Mouse (Mus musculus): Measurements from ENCODE around the gene Rap2b. TPM values are rescaled to one million over a fixed set of nuclear protein-coding genes. Genes with fewer than 3 reads are reported as not detected.

Gene Rap2b
- polyA plus RNA-seq (2012; rRNA removed) = 14.6 and 15.7 TPM in 2 replicates

DNA sequence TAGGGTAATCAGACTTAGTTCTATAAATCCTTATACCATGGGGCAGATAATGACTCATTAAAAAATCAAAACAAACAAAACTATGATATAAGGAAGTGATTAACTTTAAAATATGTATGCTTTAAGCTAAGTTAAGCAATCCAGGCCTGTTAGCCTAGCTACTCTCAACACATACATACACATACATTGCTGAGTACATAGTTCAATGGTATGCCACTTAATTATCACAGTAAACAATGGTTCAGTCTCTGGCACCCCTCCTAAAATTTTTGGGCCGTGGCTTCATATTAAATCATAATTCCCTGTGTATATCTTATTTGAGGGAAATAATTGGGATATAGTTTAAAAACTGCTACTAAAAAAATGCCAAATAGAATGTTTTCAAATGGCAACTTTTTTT is at the start of gene Rap2b:
TSS of gene Rap2b (plus strand) at position 301 of the 400 bp plus-strand sequence.
- DNase-seq (ENCODE audit: extremely low spot score in 1 of 2, low spot score in 1 of 2) = no peak

DNA sequence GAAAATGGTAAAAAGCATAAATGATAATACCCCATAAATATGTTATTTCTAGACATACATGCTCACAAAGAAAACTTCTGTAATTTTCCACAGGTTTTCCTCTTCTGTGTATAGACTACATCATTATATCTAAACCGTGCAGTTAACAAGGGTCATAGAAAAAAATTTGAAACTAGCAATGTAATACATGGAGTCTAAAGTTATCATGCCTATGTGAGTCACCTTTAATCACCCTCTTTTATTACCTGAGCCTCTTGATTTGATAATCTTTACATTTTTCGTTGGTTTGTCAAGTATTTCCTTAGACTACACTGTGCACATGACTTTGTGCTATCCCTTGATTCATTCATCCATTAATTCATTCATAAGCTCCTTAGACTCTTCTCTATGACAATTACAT is 46.4 kb upstream of the Rap2b start:
- no peak for DNase-seq (ENCODE audit: extremely low spot score in 1 of 2, low spot score in 1 of 2)

DNA sequence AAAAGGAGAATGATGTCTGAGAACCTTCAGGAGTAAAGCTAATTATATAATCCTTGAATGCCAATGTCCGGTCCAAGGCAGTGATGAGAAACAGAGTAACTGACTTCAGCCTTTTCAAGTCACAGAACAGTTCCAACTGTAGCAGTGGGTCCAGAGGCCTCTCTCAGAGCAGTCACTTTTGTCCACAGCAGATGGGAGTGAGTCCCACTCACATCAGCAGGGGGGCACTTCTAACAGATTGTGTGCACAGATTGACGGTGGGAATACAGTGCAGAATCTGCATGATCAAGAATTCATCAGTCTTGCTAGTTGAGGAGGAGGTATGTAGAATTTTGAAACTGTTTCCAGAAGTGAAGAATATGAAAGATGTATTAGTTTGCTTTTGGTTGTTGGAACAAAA is 41.4 kb upstream of the Rap2b start:
- peak; percentile 64 to 67 for DNase-seq (ENCODE audit: extremely low spot score in 1 of 2, low spot score in 1 of 2)

DNA sequence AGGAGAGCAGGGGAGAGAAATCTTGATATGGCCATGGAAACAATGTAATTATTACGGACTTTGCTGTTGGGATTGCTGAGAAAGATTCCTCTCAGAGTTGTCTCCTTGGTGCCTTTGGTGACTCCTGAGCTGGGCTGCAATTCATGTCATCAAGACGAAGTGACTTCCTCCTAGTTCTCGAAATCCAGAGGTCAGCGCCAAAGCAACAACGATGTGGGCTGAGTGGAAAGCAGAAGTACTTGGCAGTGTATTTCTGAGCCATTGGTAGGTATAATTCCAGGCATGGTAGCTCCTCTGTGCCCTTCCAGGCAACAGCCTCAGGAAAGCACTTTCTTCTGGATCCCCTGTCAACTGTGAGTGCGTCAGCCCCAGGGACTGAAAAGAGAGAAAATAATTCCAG is 39.8 kb upstream of the Rap2b start:
- no peak for DNase-seq (ENCODE audit: extremely low spot score in 1 of 2, low spot score in 1 of 2)

DNA sequence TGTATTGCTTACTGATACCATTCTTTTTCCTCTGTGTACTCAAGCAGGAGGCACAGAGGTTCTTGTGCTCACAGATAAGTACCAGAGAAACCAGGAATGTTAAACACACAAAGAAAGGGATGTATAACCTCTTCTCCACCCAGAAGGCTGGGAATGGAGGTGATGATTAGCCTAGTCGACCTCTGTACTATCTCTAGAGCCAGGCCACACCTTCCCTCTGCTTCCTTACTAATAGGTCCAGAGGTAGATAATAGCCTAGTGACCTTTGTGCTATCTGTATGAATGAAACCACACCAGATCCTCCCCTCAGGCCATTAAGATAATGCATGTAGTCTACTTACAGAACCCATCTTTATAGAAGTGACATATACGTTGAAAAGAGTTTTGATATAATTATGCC is 25.2 kb upstream of the Rap2b start:
- DNase-seq (ENCODE audit: extremely low spot score in 1 of 2, low spot score in 1 of 2) = no peak

DNA sequence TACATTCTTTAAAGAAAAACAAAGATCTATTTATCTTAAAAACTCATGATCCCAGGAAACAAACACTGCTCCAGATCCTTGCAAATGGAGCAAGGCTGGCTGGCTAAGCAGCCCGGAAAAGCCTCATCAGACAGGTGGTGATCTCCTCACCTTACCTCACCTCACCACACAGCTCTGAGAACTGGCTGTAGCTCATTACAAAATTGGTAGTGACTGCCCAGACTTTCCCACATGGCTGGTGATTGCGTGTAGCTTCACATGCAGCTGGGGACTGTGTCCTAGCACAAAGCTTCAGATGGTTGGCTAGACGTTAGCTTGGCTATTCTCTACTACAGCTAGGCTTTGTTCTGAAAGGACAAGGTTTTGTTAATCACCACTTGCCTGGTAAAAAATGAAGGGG is 24.2 kb upstream of the Rap2b start:
- no peak for DNase-seq (ENCODE audit: extremely low spot score in 1 of 2, low spot score in 1 of 2)

DNA sequence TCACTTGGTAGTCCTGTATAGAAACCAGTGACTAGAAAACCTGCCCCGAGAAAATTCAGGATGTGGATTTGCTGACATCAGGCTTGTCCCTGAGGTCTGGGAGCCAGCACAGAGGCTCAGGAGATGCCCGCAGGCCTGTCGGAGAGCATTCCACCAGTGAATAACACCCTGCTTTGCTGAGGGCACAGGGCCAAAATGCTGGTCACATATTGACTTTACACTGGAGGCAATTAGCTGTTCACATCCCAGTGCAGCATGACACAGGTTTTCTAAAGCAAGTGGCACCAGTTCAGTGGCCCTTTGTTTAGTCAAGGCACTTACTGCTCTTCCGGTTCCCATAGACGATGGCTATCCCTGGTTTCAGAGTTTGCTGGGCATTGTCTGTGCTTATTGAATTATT is 21.1 kb upstream of the Rap2b start:
- DNase-seq (ENCODE audit: extremely low spot score in 1 of 2, low spot score in 1 of 2) = no peak

DNA sequence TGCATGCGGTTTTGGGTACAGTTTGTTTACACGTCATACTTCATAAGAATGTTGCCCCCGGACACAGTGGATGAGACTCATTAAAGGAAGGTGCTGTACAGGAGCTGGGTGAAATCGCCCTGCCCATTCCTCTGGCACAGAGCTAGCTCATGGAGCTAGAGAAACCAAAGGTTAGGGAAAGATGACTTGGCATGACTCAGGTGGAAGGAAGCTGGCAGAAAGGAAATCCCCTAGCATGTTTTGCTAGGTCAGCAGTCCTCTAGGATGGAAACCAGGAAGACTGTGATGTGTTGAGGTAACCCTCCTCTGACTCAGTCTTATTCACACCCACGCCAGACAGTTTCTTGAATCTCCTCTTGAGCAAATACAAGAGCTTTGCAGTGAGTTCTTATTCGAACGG is 17.4 kb upstream of the Rap2b start:
- DNase-seq (ENCODE audit: extremely low spot score in 1 of 2, low spot score in 1 of 2) = peak in 1 of 2 experiments; percentile 48

DNA sequence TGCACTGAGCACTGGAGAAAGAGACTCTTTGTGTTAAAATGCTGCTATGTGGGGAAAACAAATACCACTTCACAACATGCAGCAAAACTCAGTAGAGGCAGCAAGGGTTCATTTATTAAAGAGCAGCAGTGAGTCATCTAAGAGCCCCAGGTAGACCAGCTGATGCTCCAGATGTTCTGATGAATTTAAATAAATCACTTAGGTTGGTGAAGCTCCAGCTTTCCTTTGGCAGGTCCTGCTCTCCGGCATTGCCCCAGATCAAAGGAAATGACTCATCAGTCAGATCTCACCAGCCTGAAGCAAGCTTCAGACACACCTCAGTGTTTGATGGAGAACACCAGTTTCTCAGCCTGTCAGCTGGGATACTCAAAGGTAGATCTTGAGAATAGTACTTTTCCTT is 15.8 kb upstream of the Rap2b start:
- DNase-seq (ENCODE audit: extremely low spot score in 1 of 2, low spot score in 1 of 2) = no peak

DNA sequence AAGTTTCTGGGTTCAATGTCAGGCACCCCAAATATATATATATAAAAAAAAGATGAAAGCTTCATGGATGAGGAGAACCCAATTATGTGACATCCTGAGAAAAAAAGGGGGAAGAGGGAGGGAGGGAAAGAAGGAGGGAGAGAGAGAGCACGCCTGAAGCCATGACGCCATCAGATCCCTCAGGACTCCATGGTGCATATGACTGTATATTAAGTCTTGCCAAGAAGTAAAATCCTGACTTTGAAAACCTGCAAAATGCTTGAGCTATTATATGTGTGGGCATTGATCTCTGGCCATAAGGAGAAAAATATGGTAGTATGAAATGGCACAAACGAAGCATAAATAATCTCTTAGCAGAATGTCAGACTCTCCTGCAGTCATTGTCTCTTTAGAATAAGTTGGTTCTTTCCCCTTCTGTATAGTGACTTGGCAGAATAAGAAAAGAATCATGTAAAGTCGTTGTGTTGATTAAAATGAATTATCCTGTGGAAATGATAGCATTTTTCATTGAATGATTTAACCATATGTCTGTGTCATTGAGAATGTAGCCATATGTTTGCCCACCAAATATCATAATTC is 13.3 kb upstream of the Rap2b start:
- DNase-seq (ENCODE audit: extremely low spot score in 1 of 2, low spot score in 1 of 2) = no peak

DNA sequence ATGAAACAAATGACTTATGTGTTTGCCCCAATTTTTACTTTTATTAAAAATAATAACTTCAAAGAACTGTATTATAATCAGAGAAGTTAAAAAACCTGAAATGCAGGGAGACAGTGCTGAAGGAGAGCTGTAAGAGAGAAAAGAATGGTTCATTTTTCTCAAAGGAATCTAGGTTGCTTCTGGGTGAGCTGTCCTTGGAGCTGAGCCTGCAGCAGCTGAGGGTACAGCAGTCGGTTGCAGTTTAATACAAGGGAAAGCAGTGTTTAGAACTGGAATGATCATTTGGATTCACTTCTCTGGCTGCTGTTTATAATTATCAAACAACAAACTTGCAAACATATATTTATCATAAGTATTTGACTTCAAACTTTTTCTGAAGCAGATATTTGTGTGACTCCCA is 12.0 kb upstream of the Rap2b start:
- DNase-seq (ENCODE audit: extremely low spot score in 1 of 2, low spot score in 1 of 2) = no peak

DNA sequence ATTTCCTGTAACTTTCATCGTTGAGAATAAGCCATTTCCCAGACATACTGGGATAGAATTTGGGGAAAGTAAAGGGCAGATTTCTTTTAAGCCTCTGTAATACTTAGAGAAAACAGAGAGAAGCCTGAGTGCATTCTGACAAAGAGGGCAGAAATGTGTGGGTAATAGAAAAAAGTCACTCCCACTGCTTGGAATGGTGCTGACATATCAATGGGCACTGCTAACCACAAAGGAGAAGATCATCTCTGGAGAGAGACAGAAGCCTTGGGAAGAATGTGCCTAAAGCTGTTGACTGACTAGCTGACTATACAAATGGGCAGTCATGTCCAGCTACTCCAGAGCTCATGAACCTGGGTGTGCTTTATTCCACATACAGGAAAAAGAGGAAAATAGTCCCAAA is 6.0 kb upstream of the Rap2b start:
- DNase-seq (ENCODE audit: extremely low spot score in 1 of 2, low spot score in 1 of 2) = no peak

DNA sequence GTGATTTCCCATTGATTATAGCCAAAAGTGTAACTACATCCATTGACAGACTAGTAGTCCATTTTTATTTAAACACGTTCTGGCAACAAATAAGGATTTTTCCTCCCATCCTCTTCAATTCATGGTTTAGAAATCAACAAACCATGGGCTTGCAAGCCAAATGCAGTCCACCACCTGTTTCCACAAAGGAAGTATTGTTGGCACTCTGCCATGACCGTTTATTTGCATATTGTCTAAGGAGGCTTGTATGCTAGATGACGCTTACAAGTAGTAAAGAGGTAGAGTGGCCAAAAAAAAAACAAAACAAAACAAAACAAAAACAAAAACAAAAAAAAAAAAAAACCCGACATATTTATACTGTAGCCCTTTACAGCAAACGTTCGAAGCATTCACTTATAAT is 3.3 kb upstream of the Rap2b start:
- no peak for DNase-seq (ENCODE audit: extremely low spot score in 1 of 2, low spot score in 1 of 2)

DNA sequence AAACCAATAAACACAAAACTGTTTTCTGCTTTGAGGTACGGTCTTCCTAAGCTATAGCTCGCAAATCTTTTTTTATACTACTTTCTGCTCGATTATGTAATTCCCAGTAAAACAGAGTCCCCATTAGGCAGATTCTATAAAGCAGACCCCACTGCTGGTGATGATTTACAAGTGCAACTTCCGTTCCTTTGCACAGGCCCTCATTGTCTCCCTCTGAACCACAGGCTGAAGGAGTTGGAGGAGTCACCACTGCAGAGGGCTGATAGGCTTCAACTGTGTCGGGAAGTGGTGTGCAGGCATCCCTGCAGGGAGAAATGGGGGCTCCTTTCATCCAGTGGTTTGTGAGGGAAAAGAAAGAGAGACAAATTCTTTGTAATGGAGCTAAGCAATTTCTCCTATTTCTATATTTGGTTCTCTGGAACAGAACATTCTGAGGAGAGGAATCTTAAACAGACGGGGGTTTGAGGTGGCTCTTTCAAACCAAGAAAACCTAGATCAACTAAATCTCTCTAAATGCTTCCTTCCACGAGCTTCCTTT is 2.6 kb upstream of the Rap2b start:
- DNase-seq (ENCODE audit: extremely low spot score in 1 of 2, low spot score in 1 of 2) = peak in 1 of 2 experiments; percentile 33

DNA sequence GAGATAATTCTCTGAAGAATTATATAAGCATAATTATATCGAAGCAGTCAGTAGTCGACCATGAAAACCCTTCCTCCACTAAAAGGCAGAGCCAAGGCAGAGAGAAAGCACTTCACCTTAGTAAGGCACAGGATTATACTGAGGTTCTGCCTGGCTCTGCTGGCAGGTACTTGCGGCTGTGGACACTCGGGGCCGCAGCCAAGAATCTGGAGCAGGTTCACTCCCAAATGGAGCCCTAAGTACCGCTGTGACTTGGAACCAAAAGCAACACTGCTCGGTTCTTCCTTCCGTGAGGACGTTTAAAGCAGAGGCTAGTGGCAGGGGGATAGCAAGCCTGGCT is 1.4 kb downstream of the Rap2b start:
- peak in 1 of 2 experiments; percentile 44 for DNase-seq (ENCODE audit: extremely low spot score in 1 of 2, low spot score in 1 of 2)

DNA sequence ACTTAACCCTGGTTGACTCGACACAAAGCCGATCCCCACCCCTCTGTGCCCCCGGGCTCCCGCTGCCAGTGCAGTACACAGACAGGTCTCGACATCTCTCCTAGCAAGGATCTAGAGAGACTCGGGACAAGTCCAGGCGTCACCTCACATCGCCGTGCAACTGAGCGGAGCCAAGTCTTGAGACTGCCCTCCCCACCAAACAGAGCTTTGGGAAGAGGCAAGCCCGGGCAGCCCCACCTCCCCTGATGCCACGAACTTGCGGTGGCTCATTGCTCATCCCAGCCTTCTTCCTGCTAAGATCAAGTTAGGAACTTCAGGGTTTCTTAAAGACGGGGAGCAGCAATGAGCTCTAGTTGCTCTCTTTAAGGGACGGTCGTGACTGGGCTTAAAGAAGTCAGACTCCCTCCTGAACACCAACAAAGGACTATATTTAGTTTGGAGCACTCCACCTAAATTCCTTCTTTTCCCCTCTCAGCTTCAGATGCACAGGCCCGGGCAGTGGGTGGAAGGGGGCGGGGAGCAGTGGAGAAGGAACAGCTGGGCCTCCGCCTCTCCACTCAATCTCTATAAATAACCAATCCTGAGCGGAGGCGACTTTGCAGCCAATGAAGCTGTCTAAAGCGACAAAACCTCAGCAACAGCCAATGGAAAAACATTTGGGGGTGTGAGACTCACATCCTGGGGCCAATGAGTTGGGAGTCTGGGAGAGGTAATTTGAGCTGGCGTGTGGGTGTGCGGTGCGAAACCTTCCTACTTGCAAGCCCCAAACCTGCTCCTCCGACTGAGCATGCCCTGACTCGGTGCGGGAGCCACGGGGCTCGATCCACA is 1.9 kb downstream of the Rap2b start:
- peak; percentile 97 to 98 for DNase-seq (ENCODE audit: extremely low spot score in 1 of 2, low spot score in 1 of 2)

DNA sequence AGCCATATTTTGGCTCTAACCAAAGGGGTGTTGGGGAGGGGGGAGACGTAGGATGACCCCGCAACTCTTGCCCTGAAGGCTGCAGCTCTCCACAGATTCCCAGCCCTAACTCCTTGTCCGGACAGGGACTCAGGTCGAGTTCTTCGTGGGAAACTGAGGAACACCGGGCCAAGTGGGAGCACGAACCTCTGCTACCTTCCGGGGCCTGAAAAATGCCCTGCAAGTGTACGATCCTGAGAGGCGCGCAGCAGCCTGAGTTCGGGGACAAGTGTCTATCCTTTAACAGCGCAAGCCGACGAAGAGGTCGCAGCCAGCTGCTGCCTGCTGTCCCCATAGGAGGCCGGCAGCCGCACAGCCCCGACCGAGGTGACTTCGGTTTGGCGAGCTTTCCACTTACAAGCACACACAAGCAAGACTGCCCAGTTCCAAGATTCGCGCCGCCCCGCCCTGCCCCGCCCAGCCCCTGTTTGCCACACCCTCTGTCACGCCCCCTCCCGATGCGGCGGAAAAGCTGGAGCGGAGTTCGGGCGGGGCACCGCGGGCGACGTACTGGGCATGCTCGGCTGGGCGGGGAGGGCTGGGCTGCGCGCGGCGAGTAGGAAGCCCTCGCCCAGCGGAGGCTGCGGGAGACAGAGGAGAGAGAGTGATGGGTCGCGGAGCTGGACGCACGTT is 2.7 kb downstream of the Rap2b start:
- peak; percentile 88 to 96 for DNase-seq (ENCODE audit: extremely low spot score in 1 of 2, low spot score in 1 of 2)

DNA sequence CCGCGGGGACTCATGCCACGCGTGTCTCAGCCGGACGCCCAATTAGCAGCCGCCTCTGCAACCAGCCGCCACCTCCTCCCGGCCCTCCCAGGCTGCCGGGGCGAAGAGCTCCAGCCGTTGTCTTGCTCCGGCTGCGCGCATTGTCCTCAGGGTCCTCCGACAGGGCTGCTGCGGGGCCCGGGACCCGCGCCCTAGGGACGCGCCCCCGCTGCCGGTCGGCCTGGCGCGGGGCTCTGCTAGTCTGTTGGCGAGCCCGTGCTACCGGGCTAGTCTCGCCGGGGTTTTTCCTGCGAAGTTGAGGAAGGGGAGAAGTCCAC is 3.2 kb downstream of the Rap2b start:
- DNase-seq (ENCODE audit: extremely low spot score in 1 of 2, low spot score in 1 of 2) = no peak

DNA sequence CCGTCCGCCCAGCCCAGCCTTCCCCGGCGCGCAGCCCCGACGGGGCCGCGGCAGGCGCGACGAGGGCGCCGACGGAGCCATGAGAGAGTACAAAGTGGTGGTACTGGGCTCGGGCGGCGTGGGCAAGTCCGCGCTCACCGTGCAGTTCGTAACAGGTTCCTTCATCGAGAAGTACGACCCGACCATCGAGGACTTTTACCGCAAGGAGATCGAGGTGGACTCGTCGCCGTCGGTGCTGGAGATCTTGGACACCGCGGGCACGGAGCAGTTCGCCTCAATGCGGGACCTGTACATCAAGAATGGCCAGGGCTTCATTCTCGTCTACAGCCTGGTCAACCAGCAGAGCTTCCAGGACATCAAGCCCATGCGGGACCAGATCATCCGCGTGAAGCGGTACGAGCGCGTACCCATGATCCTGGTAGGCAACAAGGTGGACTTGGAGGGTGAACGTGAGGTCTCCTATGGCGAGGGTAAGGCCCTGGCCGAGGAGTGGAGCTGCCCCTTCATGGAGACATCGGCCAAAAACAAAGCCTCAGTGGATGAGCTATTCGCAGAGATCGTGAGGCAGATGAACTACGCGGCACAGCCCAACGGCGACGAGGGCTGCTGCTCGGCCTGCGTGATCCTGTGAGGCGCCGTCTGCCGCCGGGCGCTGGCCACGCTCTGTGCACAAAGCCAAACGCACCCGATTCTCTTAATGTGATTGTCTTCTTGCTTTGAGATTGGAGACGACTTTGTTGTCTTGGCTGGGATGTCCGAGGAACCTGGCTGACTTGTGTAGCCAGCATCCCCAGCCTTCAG is 3.7 kb downstream of the Rap2b start:
- peak in 1 of 2 experiments; percentile 44 for DNase-seq (ENCODE audit: extremely low spot score in 1 of 2, low spot score in 1 of 2)

DNA sequence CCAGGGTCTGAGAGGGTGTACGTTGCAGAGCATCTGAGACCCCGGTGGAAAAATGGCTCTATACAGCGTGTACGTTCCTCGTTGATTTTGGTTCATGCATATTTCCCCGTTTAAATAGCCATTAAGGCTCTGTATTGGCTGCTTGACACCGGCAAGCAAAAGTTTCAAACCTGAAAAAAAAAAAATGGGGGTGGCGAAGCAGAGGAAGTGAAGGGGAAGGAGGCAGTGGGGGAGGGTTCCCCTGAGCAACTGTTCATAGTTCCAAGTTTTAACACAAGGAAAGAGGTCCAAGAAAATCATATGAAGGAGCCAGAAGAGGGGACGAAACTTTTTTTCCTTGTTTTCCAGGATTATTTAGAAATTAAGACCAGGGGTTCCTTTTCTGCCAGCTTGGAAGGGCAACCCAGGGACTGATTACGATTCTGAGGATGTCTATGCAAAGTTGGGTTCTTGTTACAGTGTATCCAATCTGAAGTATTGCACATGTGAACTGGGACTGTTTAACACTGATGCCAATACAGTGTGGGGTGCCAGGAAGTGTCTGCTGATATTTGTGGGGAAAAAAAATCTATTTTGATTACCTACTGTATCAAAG is 4.4 kb downstream of the Rap2b start, which contains the start of gene B430305J03Rik:
TSS of gene B430305J03Rik (minus strand) at position 173 of the 595 bp plus-strand sequence.
- DNase-seq (ENCODE audit: extremely low spot score in 1 of 2, low spot score in 1 of 2) = peak in 1 of 2 experiments; percentile 50
